Mouse (Mus musculus) forelimb bud, embryonic 11.5 days (tissue): ENCODE measurements around the gene Prickle2.
A peak's percentile ranks its signal among the peaks of the same experiment; 100 is the strongest.

ENCODE experiments used
- DNase-seq: peaks from one replicate; pipeline ENCODE4 v3.0.0-alpha.2; 2012; ENCODE audit warnings: low read depth, low spot score

Gene Prickle2

GRCm38 (mm10) chr6:92706145-92706466 is at the start of gene Prickle2:
Gene Prickle2 (minus strand): TSS chr6:92706155.
- peak; percentile 65 for DNase-seq

- no peak for DNase-seq
These were observed 46.8 kb upstream of the Prickle2 start for GRCm38 (mm10) chr6:92752737-92753136.

- DNase-seq, result no peak
These were observed 43.5 kb upstream of the Prickle2 start for GRCm38 (mm10) chr6:92749420-92749819.

- peak; percentile 80 for DNase-seq
These were observed 37.6 kb upstream of the Prickle2 start for GRCm38 (mm10) chr6:92743605-92744004.

- no peak for DNase-seq
These were observed 31.2 kb upstream of the Prickle2 start for GRCm38 (mm10) chr6:92737116-92737515.

GRCm38 (mm10) chr6:92733651-92734050 is 27.7 kb upstream of the Prickle2 start:
- DNase-seq, result no peak

- no peak for DNase-seq
These were observed 22.6 kb upstream of the Prickle2 start for GRCm38 (mm10) chr6:92728514-92728913.

- DNase-seq, result peak; percentile 85
These were observed 22.1 kb upstream of the Prickle2 start for GRCm38 (mm10) chr6:92728084-92728483.

- no peak for DNase-seq
These were observed 21.5 kb upstream of the Prickle2 start for GRCm38 (mm10) chr6:92727351-92727986.

- no peak for DNase-seq
These were observed 20.2 kb upstream of the Prickle2 start for GRCm38 (mm10) chr6:92726121-92726520.

- DNase-seq, result no peak
These were observed 18.4 kb upstream of the Prickle2 start for GRCm38 (mm10) chr6:92724394-92724793.

GRCm38 (mm10) chr6:92715806-92716205 is 9.9 kb upstream of the Prickle2 start:
- peak; percentile 28 for DNase-seq

GRCm38 (mm10) chr6:92714748-92715147 is 8.8 kb upstream of the Prickle2 start:
- no peak for DNase-seq

- DNase-seq, result no peak
These were observed 2.2 kb upstream of the Prickle2 start for GRCm38 (mm10) chr6:92708137-92708536.

- peak; percentile 48 for DNase-seq
These were observed 406 bp downstream of the Prickle2 start for GRCm38 (mm10) chr6:92705353-92706144.

- peak; percentile 85 for DNase-seq
These were observed 1.1 kb downstream of the Prickle2 start for GRCm38 (mm10) chr6:92704810-92705209.

GRCm38 (mm10) chr6:92699491-92700209 is 6.3 kb downstream of the Prickle2 start:
- DNase-seq, result peak; percentile 50

GRCm38 (mm10) chr6:92697807-92698206 is 8.1 kb downstream of the Prickle2 start:
- no peak for DNase-seq

- DNase-seq, result no peak
These were observed 18.6 kb downstream of the Prickle2 start for GRCm38 (mm10) chr6:92687317-92687716.

- no peak for DNase-seq
These were observed 31.5 kb downstream of the Prickle2 start for GRCm38 (mm10) chr6:92674394-92674925.

- no peak for DNase-seq
These were observed 35.3 kb downstream of the Prickle2 start for GRCm38 (mm10) chr6:92670518-92671147.

GRCm38 (mm10) chr6:92669623-92670022 is 36.3 kb downstream of the Prickle2 start:
- DNase-seq, result no peak
